Mouse (Mus musculus) intestine, postnatal 0 days (tissue): ENCODE measurements around the gene Tmem165. TPM values are rescaled to one million over a fixed set of nuclear protein-coding genes. Genes with fewer than 3 reads are reported as not detected.

Source experiments
- ATAC-seq: fragments of 200-750 bp; cut with Nextera tagmentation; 2 replicates; pipeline ENCODE4 v1.8.0; 2017; ENCODE audit warnings: mild to moderate bottlenecking, moderate TSS enrichment, moderate library complexity
- H3K27ac ChIP-seq: fragments of 300-500 bp; sonication (generic); 2 replicates; pipeline ENCODE4 v1.5.1; 2014; ENCODE audit warnings: mild to moderate bottlenecking, low read depth, low read length, moderate library complexity
- H3K27me3 ChIP-seq: fragments of 300-500 bp; sonication (generic); replicated peaks from 2 replicates; pipeline ENCODE4 v1.6.1; 2014; ENCODE audit warnings: low read length, mixed read lengths; ENCODE audit not compliant: control insufficient read depth, insufficient read depth
- H3K36me3 ChIP-seq: fragments of 300-500 bp; sonication (generic); 2 replicates; pipeline ENCODE4 v1.6.1; 2014; ENCODE audit warnings: mild to moderate bottlenecking, moderate library complexity; ENCODE audit not compliant: control insufficient read depth, insufficient read depth
- H3K4me1 ChIP-seq: fragments of 300-500 bp; sonication (generic); replicated peaks from 2 replicates; pipeline ENCODE4 v1.6.1; 2014; ENCODE audit warnings: antibody characterized with exemption, low read length, mixed read lengths; ENCODE audit not compliant: control insufficient read depth, insufficient read depth
- H3K4me2 ChIP-seq: fragments of 300-500 bp; sonication (generic); replicated peaks from 2 replicates; pipeline ENCODE4 v1.6.1; 2014; ENCODE audit warnings: low read depth, mild to moderate bottlenecking, moderate library complexity
- H3K4me3 ChIP-seq: fragments of 300-500 bp; sonication (generic); 2 replicates; pipeline ENCODE4 v1.5.1; 2014; ENCODE audit warnings: low read depth, low read length
- H3K9ac ChIP-seq: fragments of 300-500 bp; sonication (generic); 2 replicates; pipeline ENCODE4 v1.6.1; 2014; ENCODE audit warnings: mild to moderate bottlenecking, low read depth, low read length
- H3K9me3 ChIP-seq: fragments of 300-500 bp; sonication (generic); 2 replicates; pipeline ENCODE4 v1.6.1; 2016; ENCODE audit warnings: mixed run types; ENCODE audit not compliant: control insufficient read depth
- CTCF ChIP-seq: sonication (generic); IDR thresholded peaks from 2 replicates; pipeline ENCODE4 v1.5.1; 2016; ENCODE audit warnings: low read depth, mild to moderate bottlenecking, control low read depth, antibody characterized with exemption, moderate library complexity
- WGBS: fragments of 180-500 bp; shearing (Covaris S2); extraction: QIAGEN DNeasy Blood & Tissue Kit; methylation state at CpG from one replicate; pipeline ENCODE4 v1.1.7; 2014; 5-methylcytosine and 5-hydroxymethylcytosine counted together
- polyA plus RNA-seq: library from polyadenylated mRNA; unstranded; fragments of >200 nt; fragmentation: Nextera tagmentation; extraction: Ambion mirVana; gene quantifications from 2 replicates; pipeline ENCODE4 v1.2.1, GENCODE M21; 2015

Gene Tmem165
- polyA plus RNA-seq, 1 experiment from 2014 or later = 75.9 TPM

GRCm38 (mm10) chr5:76163828-76164390, 19.8 kb upstream of the Tmem165 start:
- Histone ChIP-seq H3K9me3 (no peaks in the 10 kb centered on the region), H3K27me3 (no peaks in the 10 kb centered on the region), H3K9ac (no peak overlapping the region), H3K4me1 (no peaks in the 10 kb centered on the region), H3K27ac (no peak overlapping the region), H3K4me2 (no peak overlapping the region), H3K36me3 (no peaks in the 10 kb centered on the region), H3K4me3 (no peak overlapping the region)
- TF ChIP-seq CTCF = no peak
- 52% methylated on average over 4 of the region's 4 CpGs for WGBS
- ATAC-seq = no peak

GRCm38 (mm10) chr5:76164827-76165226, 18.9 kb upstream of the Tmem165 start:
- no peak overlapping the region for H3K9ac ChIP-seq
- H3K27ac ChIP-seq = no peak overlapping the region
- no peaks in the 10 kb centered on the region for H3K27me3 ChIP-seq
- H3K4me1 ChIP-seq = no peaks in the 10 kb centered on the region
- no peak overlapping the region for H3K4me2 ChIP-seq
- H3K4me3 ChIP-seq = no peak overlapping the region
- no peak for TF ChIP-seq CTCF
- no peak for ATAC-seq
- WGBS = 76% methylated on average over 7 of the region's 7 CpGs
- H3K9me3 ChIP-seq = no peaks in the 10 kb centered on the region
- H3K36me3 ChIP-seq = no peaks in the 10 kb centered on the region

- no peaks in the 10 kb centered on the region for H3K9me3 ChIP-seq
- TF ChIP-seq CTCF = no peak
- 80% methylated on average over 4 of the region's 4 CpGs for WGBS
- no peak for ATAC-seq
- H3K4me1 ChIP-seq = no peaks in the 10 kb centered on the region
- no peaks in the 10 kb centered on the region for H3K36me3 ChIP-seq
- H3K27me3 ChIP-seq = no peaks in the 10 kb centered on the region
- no peak overlapping the region for H3K27ac ChIP-seq
- no peak overlapping the region for H3K4me3 ChIP-seq
- H3K4me2 ChIP-seq = no peak overlapping the region
- H3K9ac ChIP-seq = no peak overlapping the region
These were observed 13.2 kb upstream of the Tmem165 start for GRCm38 (mm10) chr5:76170522-76170921.

GRCm38 (mm10) chr5:76171039-76171438, 12.6 kb upstream of the Tmem165 start:
- Histone ChIP-seq H3K27me3 (no peaks in the 10 kb centered on the region), H3K4me2 (no peak overlapping the region), H3K27ac (no peak overlapping the region), H3K4me3 (no peak overlapping the region), H3K4me1 (no peaks in the 10 kb centered on the region), H3K9ac (no peak overlapping the region), H3K9me3 (no peaks in the 10 kb centered on the region), H3K36me3 (no peaks in the 10 kb centered on the region)
- no peak for TF ChIP-seq CTCF
- ATAC-seq = no peak

GRCm38 (mm10) chr5:76175051-76175450, 8.6 kb upstream of the Tmem165 start:
- no peaks in the 10 kb centered on the region for H3K36me3 ChIP-seq
- H3K4me2 ChIP-seq = no peak overlapping the region
- no peak for TF ChIP-seq CTCF
- no peak for ATAC-seq
- no peak overlapping the region for H3K9ac ChIP-seq
- H3K27ac ChIP-seq = no peak overlapping the region
- no peak overlapping the region for H3K4me3 ChIP-seq
- no peaks in the 10 kb centered on the region for H3K9me3 ChIP-seq
- H3K27me3 ChIP-seq = no peaks in the 10 kb centered on the region
- 0 out of 2 replicates have a peak, but pooled peaks cover 5% of the 10 kb centered on the region for H3K4me1 ChIP-seq
- 90% methylated on average over 4 of the region's 4 CpGs for WGBS

- Histone ChIP-seq H3K4me1 (0 out of 2 replicates have a peak, but pooled peaks cover 5% of the 10 kb centered on the region), H3K27me3 (no peaks in the 10 kb centered on the region), H3K27ac (no peak overlapping the region), H3K9me3 (no peaks in the 10 kb centered on the region), H3K4me2 (no peak overlapping the region), H3K9ac (no peak overlapping the region), H3K4me3 (no peak overlapping the region), H3K36me3 (no peaks in the 10 kb centered on the region)
- no peak for TF ChIP-seq CTCF
- no peak for ATAC-seq
- WGBS = 35% methylated on average over 3 of the region's 3 CpGs
These were observed 7.3 kb upstream of the Tmem165 start for GRCm38 (mm10) chr5:76176411-76176810.

GRCm38 (mm10) chr5:76176841-76177240, 6.8 kb upstream of the Tmem165 start:
- ATAC-seq = no peak
- WGBS = 58% methylated on average over 11 of the region's 11 CpGs
- Histone ChIP-seq H3K36me3 (no peaks in the 10 kb centered on the region), H3K9me3 (no peaks in the 10 kb centered on the region), H3K4me2 (no peak overlapping the region), H3K4me3 (no peak overlapping the region), H3K27me3 (no peaks in the 10 kb centered on the region), H3K4me1 (0 out of 2 replicates have a peak, but pooled peaks cover 5% of the 10 kb centered on the region), H3K27ac (no peak overlapping the region), H3K9ac (no peak overlapping the region)
- TF ChIP-seq CTCF = no peak
